Mouse (Mus musculus) brain, embryonic 14.5 days (tissue): ENCODE data around the gene Zdhhc5.

Experiments used
- CTCF ChIP-seq: fragments of 200-500 bp; IDR thresholded peaks from 2 replicates; pipeline ENCODE4 v1.5.1; 2012; ENCODE audit warnings: inconsistent platforms, mild to moderate bottlenecking, moderate library complexity, borderline replicate concordance; ENCODE audit not compliant: insufficient read depth, insufficient read length; ENCODE audit errors: extremely low read depth
- POLR2A ChIP-seq: fragments of 200-500 bp; IDR thresholded peaks from 2 replicates; pipeline ENCODE4 v1.6.1; 2012; ENCODE audit warnings: mild to moderate bottlenecking, inconsistent platforms, borderline replicate concordance; ENCODE audit not compliant: poor library complexity, insufficient read depth, insufficient read length, severe bottlenecking; ENCODE audit errors: extremely low read depth

DNA sequence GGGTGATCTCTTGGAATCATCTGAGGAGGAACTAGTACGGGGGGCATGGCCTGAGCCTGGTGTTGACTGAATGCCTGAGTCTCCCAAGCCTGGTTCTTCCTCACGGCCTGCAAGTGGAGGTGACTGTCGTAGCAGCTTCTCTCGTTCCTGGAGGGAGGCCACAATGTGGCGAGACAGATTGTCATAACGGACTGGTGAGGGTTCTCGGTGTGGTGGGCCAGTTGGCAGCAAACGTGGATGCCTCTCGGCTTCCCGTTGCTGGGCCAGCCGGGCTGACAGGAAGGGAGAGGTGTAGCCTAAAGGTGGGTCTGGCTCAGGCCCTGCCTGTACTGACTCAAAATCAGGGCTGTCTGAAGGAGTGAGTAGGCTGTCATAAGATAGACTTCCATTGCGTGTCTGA, 24.9 kb downstream of the Zdhhc5 start:
- TF ChIP-seq CTCF: no peak
- TF ChIP-seq POLR2A: no peak
